Mouse (Mus musculus): ENCODE measurements around the gene Polg. TPM values are rescaled to one million over a fixed set of nuclear protein-coding genes. Genes with fewer than 3 reads are reported as not detected.

Gene Polg
- total RNA-seq (2021): 10 to 100 TPM; 85.9 to 88.7 TPM

GRCm38 (mm10) chr7:79466053-79466901 is at the start of gene Polg:
Polg (minus strand) TSS chr7:79466362.
- intact Hi-C loops (cut with DNase I): loop anchor here (5.0 to 10.0 kb wide), 2 partner anchors 74 to 221 kb away; partner anchors contain the start of gene Fanci
- DNase-seq (ENCODE audit: extremely low spot score in 1 of 2, low spot score in 2 of 2): peak; percentile 98 to 99

- intact Hi-C loops (cut with DNase I): no loop called here
- DNase-seq (ENCODE audit: extremely low spot score in 1 of 2, low spot score in 2 of 2): no peak
Measured at GRCm38 (mm10) chr7:79515861-79516260, 49.7 kb upstream of the Polg start.

GRCm38 (mm10) chr7:79515221-79515743 is 49.1 kb upstream of the Polg start:
- intact Hi-C loops (cut with DNase I): no loop called here
- DNase-seq (ENCODE audit: extremely low spot score in 1 of 2, low spot score in 2 of 2): peak in 1 of 2 experiments; percentile 72

GRCm38 (mm10) chr7:79514361-79514881 is 48.3 kb upstream of the Polg start:
- peak in 1 of 2 experiments; percentile 58 for DNase-seq (ENCODE audit: extremely low spot score in 1 of 2, low spot score in 2 of 2)
- intact Hi-C loops (cut with DNase I): no loop called here

GRCm38 (mm10) chr7:79513466-79513865 is 47.3 kb upstream of the Polg start:
- peak in 1 of 2 experiments; percentile 8 for DNase-seq (ENCODE audit: extremely low spot score in 1 of 2, low spot score in 2 of 2)
- intact Hi-C loops (cut with DNase I): no loop called here

GRCm38 (mm10) chr7:79512496-79512895 is 46.3 kb upstream of the Polg start:
- peak in 1 of 2 experiments; percentile 13 for DNase-seq (ENCODE audit: extremely low spot score in 1 of 2, low spot score in 2 of 2)
- intact Hi-C loops (cut with DNase I): no loop called here

- peak in 1 of 2 experiments; percentile 20 for DNase-seq (ENCODE audit: extremely low spot score in 1 of 2, low spot score in 2 of 2)
- intact Hi-C loops (cut with DNase I): no loop called here
Measured at GRCm38 (mm10) chr7:79511656-79512055, 45.5 kb upstream of the Polg start.

GRCm38 (mm10) chr7:79511181-79511580 is 45.0 kb upstream of the Polg start:
- intact Hi-C loops (cut with DNase I): no loop called here
- peak in 1 of 2 experiments; percentile 13 for DNase-seq (ENCODE audit: extremely low spot score in 1 of 2, low spot score in 2 of 2)

GRCm38 (mm10) chr7:79510686-79511085 is 44.5 kb upstream of the Polg start:
- no peak for DNase-seq (ENCODE audit: extremely low spot score in 1 of 2, low spot score in 2 of 2)
- intact Hi-C loops (cut with DNase I): no loop called here

- intact Hi-C loops (cut with DNase I): no loop called here
- peak in 1 of 2 experiments; percentile 19 for DNase-seq (ENCODE audit: extremely low spot score in 1 of 2, low spot score in 2 of 2)
Measured at GRCm38 (mm10) chr7:79509710-79510109, 43.5 kb upstream of the Polg start.

- intact Hi-C loops (cut with DNase I): no loop called here
- no peak for DNase-seq (ENCODE audit: extremely low spot score in 1 of 2, low spot score in 2 of 2)
Measured at GRCm38 (mm10) chr7:79509235-79509607, 43.1 kb upstream of the Polg start.

GRCm38 (mm10) chr7:79508280-79509234 is 42.4 kb upstream of the Polg start:
- DNase-seq (ENCODE audit: extremely low spot score in 1 of 2, low spot score in 2 of 2): peak in 1 of 2 experiments; percentile 51
- intact Hi-C loops (cut with DNase I): no loop called here

- no peak for DNase-seq (ENCODE audit: extremely low spot score in 1 of 2, low spot score in 2 of 2)
- intact Hi-C loops (cut with DNase I): no loop called here
Measured at GRCm38 (mm10) chr7:79507756-79508155, 41.6 kb upstream of the Polg start.

GRCm38 (mm10) chr7:79507101-79507705 is 41.0 kb upstream of the Polg start:
- intact Hi-C loops (cut with DNase I): no loop called here
- peak in 1 of 2 experiments; percentile 41 for DNase-seq (ENCODE audit: extremely low spot score in 1 of 2, low spot score in 2 of 2)

- DNase-seq (ENCODE audit: extremely low spot score in 1 of 2, low spot score in 2 of 2): peak in 1 of 2 experiments; percentile 19
Measured at GRCm38 (mm10) chr7:79506531-79507090, 40.4 kb upstream of the Polg start.

GRCm38 (mm10) chr7:79505876-79506530 is 39.8 kb upstream of the Polg start:
- intact Hi-C loops (cut with DNase I): no loop called here
- peak in 1 of 2 experiments; percentile 41 for DNase-seq (ENCODE audit: extremely low spot score in 1 of 2, low spot score in 2 of 2)

More at GRCm38 (mm10) chr7:79506531-79507090, 40.4 kb upstream of the Polg start:
- intact Hi-C loops (cut with DNase I): no loop called here

- intact Hi-C loops (cut with DNase I): no loop called here
- DNase-seq (ENCODE audit: extremely low spot score in 1 of 2, low spot score in 2 of 2): peak in 1 of 2 experiments; percentile 44
Measured at GRCm38 (mm10) chr7:79505376-79505775, 39.2 kb upstream of the Polg start.

- intact Hi-C loops (cut with DNase I): no loop called here
Measured at GRCm38 (mm10) chr7:79504723-79505122, 38.6 kb upstream of the Polg start.

More at GRCm38 (mm10) chr7:79504723-79505122, 38.6 kb upstream of the Polg start:
- peak; percentile 92 to 94 for DNase-seq (ENCODE audit: extremely low spot score in 1 of 2, low spot score in 2 of 2)

All from left cerebral cortex, postnatal 10 days (tissue).